Mouse (Mus musculus) forebrain, embryonic 16.5 days (tissue): ENCODE results near the gene Rpgrip1l. TPM values are rescaled to one million over a fixed set of nuclear protein-coding genes. Genes with fewer than 3 reads are reported as not detected.

Experiments used
- ATAC-seq: fragments of 200-750 bp; cut with Nextera tagmentation; 2 replicates; pipeline ENCODE4 v1.8.0; 2017; ENCODE audit warnings: mild to moderate bottlenecking, moderate library complexity
- H3K27ac ChIP-seq: fragments of 300-500 bp; sonication (generic); 2 replicates; pipeline ENCODE4 v1.5.1; 2014; ENCODE audit warnings: low read length, control low read depth
- H3K27me3 ChIP-seq: fragments of 300-500 bp; sonication (generic); replicated peaks from 2 replicates; pipeline ENCODE4 v1.6.1; 2014; ENCODE audit warnings: low read length; ENCODE audit not compliant: control insufficient read depth, insufficient read depth
- H3K36me3 ChIP-seq: fragments of 300-500 bp; sonication (generic); 2 replicates; pipeline ENCODE4 v1.6.1; 2014; ENCODE audit not compliant: control insufficient read depth, insufficient read depth
- H3K4me1 ChIP-seq: fragments of 300-500 bp; sonication (generic); replicated peaks from 2 replicates; pipeline ENCODE4 v1.6.1; 2014; ENCODE audit warnings: low read length; ENCODE audit not compliant: control insufficient read depth, insufficient read depth
- H3K4me2 ChIP-seq: fragments of 300-500 bp; sonication (generic); 2 replicates; pipeline ENCODE4 v1.6.1; 2014; ENCODE audit warnings: mild to moderate bottlenecking, low read length, control low read depth
- H3K4me3 ChIP-seq: fragments of 300-500 bp; sonication (generic); replicated peaks from 2 replicates; pipeline ENCODE4 v1.5.1; 2014; ENCODE audit warnings: mild to moderate bottlenecking, low read length, control low read depth
- H3K9ac ChIP-seq: fragments of 300-500 bp; sonication (generic); replicated peaks from 2 replicates; pipeline ENCODE4 v1.6.1; 2014; ENCODE audit warnings: low read depth, low read length, control low read depth
- H3K9me3 ChIP-seq: fragments of 300-500 bp; sonication (generic); 2 replicates; pipeline ENCODE4 v1.6.1; 2016; ENCODE audit warnings: low read length; ENCODE audit not compliant: control insufficient read depth
- WGBS: fragments of 180-500 bp; shearing (Covaris S2); extraction: QIAGEN DNeasy Blood & Tissue Kit; methylation state at CpG from one replicate; pipeline ENCODE4 v1.1.7; 2014; 5-methylcytosine and 5-hydroxymethylcytosine counted together
- polyA plus RNA-seq: library from polyadenylated mRNA; unstranded; fragments of >200 nt; fragmentation: Nextera tagmentation; extraction: Ambion mirVana; gene quantifications from 2 replicates; pipeline ENCODE4 v1.2.1, GENCODE M21; 2015

Gene Rpgrip1l
- polyA plus RNA-seq, 1 experiment from 2014 or later, result 13.7 TPM

GRCm38 (mm10) chr8:91263939-91264338 lies 49.1 kb downstream of the Rpgrip1l start:
- Histone ChIP-seq H3K27ac (no peak overlapping the region), H3K36me3 (peaks cover 3% of the 10 kb centered on the region; the same call in 1 of the 2 replicates), H3K27me3 (no peaks in the 10 kb centered on the region), H3K9me3 (no peaks in the 10 kb centered on the region), H3K9ac (no peak overlapping the region), H3K4me3 (no peak overlapping the region), H3K4me1 (no peaks in the 10 kb centered on the region), H3K4me2 (no peak overlapping the region)
- 79% methylated on average over 3 of the region's 3 CpGs for WGBS
- ATAC-seq, result no peak

- Histone ChIP-seq H3K27me3 (no peaks in the 10 kb centered on the region), H3K36me3 (no peaks in the 10 kb centered on the region), H3K4me2 (no peak overlapping the region), H3K4me3 (no peak overlapping the region), H3K27ac (no peak overlapping the region), H3K9ac (no peak overlapping the region), H3K9me3 (no peaks in the 10 kb centered on the region), H3K4me1 (no peaks in the 10 kb centered on the region)
- 86% methylated on average over 2 of the region's 2 CpGs for WGBS
- ATAC-seq, result no peak
Measured at GRCm38 (mm10) chr8:91261598-91261997, 51.5 kb downstream of the Rpgrip1l start.

- Histone ChIP-seq H3K36me3 (peaks cover 4% of the 10 kb centered on the region; the same call in 1 of the 2 replicates), H3K27me3 (no peaks in the 10 kb centered on the region), H3K27ac (no peak overlapping the region), H3K9me3 (no peaks in the 10 kb centered on the region), H3K9ac (no peak overlapping the region), H3K4me2 (no peak overlapping the region), H3K4me1 (no peaks in the 10 kb centered on the region), H3K4me3 (no peak overlapping the region)
- WGBS, result 92% methylated on average over 6 of the region's 6 CpGs
- no peak for ATAC-seq
Measured at GRCm38 (mm10) chr8:91250966-91251365, 62.1 kb downstream of the Rpgrip1l start.

GRCm38 (mm10) chr8:91249758-91250466 lies 63.1 kb downstream of the Rpgrip1l start:
- H3K9me3 ChIP-seq, result no peaks in the 10 kb centered on the region
- H3K4me2 ChIP-seq, result no peak overlapping the region
- no peak overlapping the region for H3K4me3 ChIP-seq
- no peak overlapping the region for H3K27ac ChIP-seq
- H3K9ac ChIP-seq, result no peak overlapping the region
- H3K36me3 ChIP-seq, result peaks cover 4% of the 10 kb centered on the region; the same call in 1 of the 2 replicates
- H3K4me1 ChIP-seq, result no peaks in the 10 kb centered on the region
- 82% methylated on average over 9 of the region's 9 CpGs for WGBS
- no peak for ATAC-seq
- H3K27me3 ChIP-seq, result no peaks in the 10 kb centered on the region

GRCm38 (mm10) chr8:91245821-91246454 lies 67.1 kb downstream of the Rpgrip1l start:
- H3K9ac ChIP-seq, result no peak overlapping the region
- no peak for ATAC-seq
- H3K27me3 ChIP-seq, result no peaks in the 10 kb centered on the region
- H3K4me2 ChIP-seq, result no peak overlapping the region
- no peaks in the 10 kb centered on the region for H3K9me3 ChIP-seq
- WGBS, result 61% methylated on average over 4 of the region's 4 CpGs
- no peak overlapping the region for H3K27ac ChIP-seq
- H3K4me1 ChIP-seq, result no peaks in the 10 kb centered on the region; the same call in 1 of the 2 replicates
- H3K4me3 ChIP-seq, result no peak overlapping the region
- H3K36me3 ChIP-seq, result peaks cover 4% of the 10 kb centered on the region; the same call in 1 of the 2 replicates

GRCm38 (mm10) chr8:91242721-91243120 lies 70.3 kb downstream of the Rpgrip1l start:
- 69% methylated on average over 1 of the region's 1 CpGs for WGBS
- no peak for ATAC-seq
- H3K36me3 ChIP-seq, result no peaks in the 10 kb centered on the region

GRCm38 (mm10) chr8:91241873-91242519 lies 71.1 kb downstream of the Rpgrip1l start:
- H3K4me2 ChIP-seq, result no peak overlapping the region
- no peaks in the 10 kb centered on the region; the same call in 1 of the 2 replicates for H3K4me1 ChIP-seq
- no peak for ATAC-seq
- 45% methylated on average over 8 of the region's 8 CpGs for WGBS
- H3K36me3 ChIP-seq, result no peaks in the 10 kb centered on the region
- no peaks in the 10 kb centered on the region for H3K27me3 ChIP-seq
- H3K27ac ChIP-seq, result no peak overlapping the region
- H3K9ac ChIP-seq, result no peak overlapping the region
- H3K9me3 ChIP-seq, result no peaks in the 10 kb centered on the region
- no peak overlapping the region for H3K4me3 ChIP-seq

More at GRCm38 (mm10) chr8:91242721-91243120, 70.3 kb downstream of the Rpgrip1l start:
- Histone ChIP-seq H3K9ac (no peak overlapping the region), H3K4me2 (no peak overlapping the region), H3K27me3 (no peaks in the 10 kb centered on the region), H3K9me3 (no peaks in the 10 kb centered on the region), H3K4me3 (no peak overlapping the region), H3K4me1 (no peaks in the 10 kb centered on the region; the same call in 1 of the 2 replicates), H3K27ac (no peak overlapping the region)

GRCm38 (mm10) chr8:91241371-91241770 lies 71.7 kb downstream of the Rpgrip1l start:
- Histone ChIP-seq H3K4me2 (no peak overlapping the region), H3K27ac (no peak overlapping the region), H3K27me3 (no peaks in the 10 kb centered on the region), H3K4me1 (no peaks in the 10 kb centered on the region; the same call in 1 of the 2 replicates), H3K9me3 (no peaks in the 10 kb centered on the region), H3K36me3 (no peaks in the 10 kb centered on the region), H3K9ac (no peak overlapping the region), H3K4me3 (no peak overlapping the region)
- 12% methylated on average over 5 of the region's 5 CpGs for WGBS
- no peak for ATAC-seq

- no peak overlapping the region for H3K4me3 ChIP-seq
- H3K9me3 ChIP-seq, result no peaks in the 10 kb centered on the region
- no peaks in the 10 kb centered on the region; the same call in 1 of the 2 replicates for H3K4me1 ChIP-seq
- no peak overlapping the region for H3K9ac ChIP-seq
- no peaks in the 10 kb centered on the region for H3K27me3 ChIP-seq
- no peak overlapping the region for H3K4me2 ChIP-seq
- no peak overlapping the region for H3K27ac ChIP-seq
- H3K36me3 ChIP-seq, result no peaks in the 10 kb centered on the region
- WGBS, result 86% methylated on average over 2 of the region's 2 CpGs
- ATAC-seq, result no peak
Measured at GRCm38 (mm10) chr8:91237191-91237590, 75.9 kb downstream of the Rpgrip1l start.
